In genomic region chr5:129063792-129064087, GRCm38 (mm10) we compare ENCODE assay signal across 8 mouse cellular contexts. TPM values are rescaled to one million over a fixed set of nuclear protein-coding genes. Genes with fewer than 3 reads are reported as not detected.
A peak's percentile ranks its signal among the peaks of the same experiment; 100 is the strongest.
DNase-seq lines count a peak whose midpoint lies in the region; ATAC-seq and TF ChIP-seq lines count a peak whose summit lies in the region.

No protein-coding gene starts in this region.

- no peak overlapping the region for H3K27ac ChIP-seq in heart, embryonic 13.5 days (replicated peaks)
- H3K27ac ChIP-seq in heart, postnatal 0 days (ENCODE audit: low read depth), result no peak overlapping the region
- H3K27ac ChIP-seq in midbrain, embryonic 11.5 days (ENCODE audit: low read depth, low read length), result no peak overlapping the region; the same call in 1 of the 2 replicates

- no peak overlapping the region for H3K9ac ChIP-seq in heart, embryonic 13.5 days
- no peak overlapping the region for H3K9ac ChIP-seq in heart, postnatal 0 days (replicated peaks; ENCODE audit: low read depth, low read length)
- H3K9ac ChIP-seq in midbrain, embryonic 11.5 days (ENCODE audit: low read length), result peak overlapping the region; percentile 24; the same call in 1 of the 2 replicates

- peak overlapping the region; percentile 25; the same call in 1 of the 2 replicates for H3K4me3 ChIP-seq in heart, embryonic 13.5 days
- peak overlapping the region; percentile 59 for H3K4me3 ChIP-seq in E14TG2a.4 (replicated peaks; ENCODE audit: low read length)
- no peak overlapping the region for H3K4me3 ChIP-seq in heart, postnatal 0 days (ENCODE audit: low read depth, low read length)
- H3K4me3 ChIP-seq in midbrain, embryonic 11.5 days (ENCODE audit: low read depth, low read length), result no peak overlapping the region

- peak overlapping the region; percentile 59 for H3K4me2 ChIP-seq in heart, embryonic 13.5 days
- H3K4me2 ChIP-seq in heart, postnatal 0 days (ENCODE audit: low read depth, low read length), result peak overlapping the region; percentile 27
- peak overlapping the region; percentile 41 for H3K4me2 ChIP-seq in midbrain, embryonic 11.5 days

- no peaks in the 10 kb centered on the region for H3K36me3 ChIP-seq in heart, embryonic 13.5 days
- no peaks in the 10 kb centered on the region for H3K36me3 ChIP-seq in E14TG2a.4 (ENCODE audit: insufficient read depth, low read length)
- no peaks in the 10 kb centered on the region for H3K36me3 ChIP-seq in heart, postnatal 0 days (replicated peaks; ENCODE audit: control insufficient read depth, insufficient read depth, low read length)
- no peaks in the 10 kb centered on the region for H3K36me3 ChIP-seq in midbrain, embryonic 11.5 days (ENCODE audit: control insufficient read depth, insufficient read depth, low read length)

- ATAC-seq in heart, embryonic 13.5 days (ENCODE audit: extremely low read depth, insufficient number of reproducible peaks, low FRiP score, low TSS enrichment), result no peak
- ATAC-seq in heart, postnatal 0 days (ENCODE audit: insufficient read depth, low read depth), result no peak
- ATAC-seq in midbrain, embryonic 11.5 days (ENCODE audit: low FRiP score), result no peak; the same call in none of the 2 replicates

- H3K4me1 ChIP-seq in heart, embryonic 13.5 days, result peaks cover 5% of the 10 kb centered on the region
- peaks cover 50% of the 10 kb centered on the region for H3K4me1 ChIP-seq in E14TG2a.4 (replicated peaks; ENCODE audit: low read depth, low read length)
- H3K4me1 ChIP-seq in heart, postnatal 0 days (ENCODE audit: control insufficient read depth, insufficient read depth), result no peaks in the 10 kb centered on the region
- peaks cover 6% of the 10 kb centered on the region; the same call in 1 of the 2 replicates for H3K4me1 ChIP-seq in midbrain, embryonic 11.5 days (ENCODE audit: control insufficient read depth, insufficient read depth, low read length)

- DNase-seq in heart, adult 11 months, result no peak
- DNase-seq in heart, postnatal 0 days (ENCODE audit: low spot score), result no peak
- no peak for DNase-seq in midbrain, embryonic 11.5 days (ENCODE audit: low spot score, missing footprints)
- no peak for DNase-seq in natural killer cell, adult 2 months (ENCODE audit: low spot score in 2 of 2)
- no peak for DNase-seq in adrenal gland, adult 8-10 months
- no peak for DNase-seq in gastrocnemius, postnatal 10 days

- TF ChIP-seq CTCF in E14TG2a.4 (conservative IDR thresholded peaks at IDR 0.05; ENCODE audit: low read length), result no peak
- no peak for TF ChIP-seq CTCF in heart, postnatal 0 days (IDR thresholded peaks at IDR 0.05; ENCODE audit: low read depth)

- H3K27me3 ChIP-seq in heart, embryonic 13.5 days (replicated peaks), result peaks cover 41% of the 10 kb centered on the region
- H3K27me3 ChIP-seq in E14TG2a.4 (ENCODE audit: insufficient read depth, low read length), result peaks cover 29% of the 10 kb centered on the region
- H3K27me3 ChIP-seq in heart, postnatal 0 days (ENCODE audit: control insufficient read depth, insufficient read depth, low read length), result peaks cover 15% of the 10 kb centered on the region
- no peaks in the 10 kb centered on the region for H3K27me3 ChIP-seq in midbrain, embryonic 11.5 days (ENCODE audit: control insufficient read depth, insufficient read depth, low read length)

- H3K9me3 ChIP-seq in heart, embryonic 13.5 days, result no peaks in the 10 kb centered on the region
- H3K9me3 ChIP-seq in E14TG2a.4 (ENCODE audit: low read length), result peaks cover 5% of the 10 kb centered on the region; the same call in 1 of the 2 replicates
- H3K9me3 ChIP-seq in heart, postnatal 0 days (replicated peaks; ENCODE audit: control insufficient read depth, low read length), result no peaks in the 10 kb centered on the region
- H3K9me3 ChIP-seq in midbrain, embryonic 11.5 days (ENCODE audit: control insufficient read depth, low read length), result no peaks in the 10 kb centered on the region

- TF ChIP-seq EP300 in heart, postnatal 0 days (IDR thresholded peaks at IDR 0.05; ENCODE audit: low read depth), result no peak

- WGBS in heart, embryonic 13.5 days, result 37% methylated on average over 8 of the region's 8 CpGs
- WGBS in heart, postnatal 0 days, result 37% methylated on average over 8 of the region's 8 CpGs
- WGBS in midbrain, embryonic 11.5 days, result 53% methylated on average over 8 of the region's 8 CpGs

RNA-seq across cellular contexts. Expression of gene Adgrd1, which starts 32.8 kb away (rescaled TPM):
- polyA plus RNA-seq in heart, embryonic 13.5 days (2015; fragmentation: Nextera tagmentation; extraction: Ambion mirVana), result 0.57 and 0.87 TPM in 2 replicates
- 6.0 and 15.6 TPM in 2 replicates for total RNA-seq in heart, postnatal 0 days (2014; rRNA removed; ENCODE audit: low replicate concordance)
- polyA plus RNA-seq in heart, postnatal 0 days (2015; fragmentation: Nextera tagmentation; extraction: Ambion mirVana), result 1.6 and 1.9 TPM in 2 replicates
- 0.07 and 0.15 TPM in 2 replicates for polyA plus RNA-seq in midbrain, embryonic 11.5 days (2014; fragmentation: Nextera tagmentation; extraction: Ambion mirVana)
- 1 to 10 TPM; 2.4 to 4.2 (median 3.7) TPM for total RNA-seq in adrenal gland, adult 8-10 months (2022)
- 10 to 100 TPM in 1 of 2 experiments, 1 to 10 TPM in 1; 5.8 to 10.3 TPM for total RNA-seq in gastrocnemius, postnatal 10 days (2021)

RNA-seq across cellular contexts. Expression of gene Ran, which starts 43.9 kb away (rescaled TPM):
- 389 and 423 TPM in 2 replicates for polyA plus RNA-seq in heart, embryonic 13.5 days (2015; fragmentation: Nextera tagmentation; extraction: Ambion mirVana)
- total RNA-seq in heart, postnatal 0 days (2014; rRNA removed; ENCODE audit: low replicate concordance), result 128 and 989 TPM in 2 replicates
- 188 and 196 TPM in 2 replicates for polyA plus RNA-seq in heart, postnatal 0 days (2015; fragmentation: Nextera tagmentation; extraction: Ambion mirVana)
- polyA plus RNA-seq in midbrain, embryonic 11.5 days (2014; fragmentation: Nextera tagmentation; extraction: Ambion mirVana), result 948 and 951 TPM in 2 replicates
- total RNA-seq in adrenal gland, adult 8-10 months (2022), result 100 to 1,000 TPM; 137 to 213 (median 176) TPM
- total RNA-seq in gastrocnemius, postnatal 10 days (2021), result 10 to 100 TPM; 88.5 to 91.3 TPM

RNA-seq across cellular contexts. Expression of gene Stx2, which starts 55.4 kb away (rescaled TPM):
- 17.3 and 18.8 TPM in 2 replicates for polyA plus RNA-seq in heart, embryonic 13.5 days (2015; fragmentation: Nextera tagmentation; extraction: Ambion mirVana)
- total RNA-seq in heart, postnatal 0 days (2014; rRNA removed; ENCODE audit: low replicate concordance), result 19.8 and 36.8 TPM in 2 replicates
- polyA plus RNA-seq in heart, postnatal 0 days (2015; fragmentation: Nextera tagmentation; extraction: Ambion mirVana), result 14.6 and 16.3 TPM in 2 replicates
- 26.0 and 27.6 TPM in 2 replicates for polyA plus RNA-seq in midbrain, embryonic 11.5 days (2014; fragmentation: Nextera tagmentation; extraction: Ambion mirVana)
- total RNA-seq in adrenal gland, adult 8-10 months (2022), result 10 to 100 TPM; 24.9 to 32.9 (median 26.9) TPM
- total RNA-seq in gastrocnemius, postnatal 10 days (2021), result 10 to 100 TPM; 11.5 to 15.3 TPM

Comparison
In these comparisons a context has a peak if more than half of its experiments do, and no peak if none do; other contexts are left out.
1. H3K4me3 ChIP-seq: peak in heart, embryonic 13.5 days (single experiment) and E14TG2a.4 (single experiment); none in heart, postnatal 0 days (single experiment) and midbrain, embryonic 11.5 days (single experiment).
2. Peak in every context shown above with its lines, with median percentiles within 50 percentile points of each other: H3K4me2 ChIP-seq.